Mouse (Mus musculus): ENCODE measurements around the gene Olfr750. TPM values are rescaled to one million over a fixed set of nuclear protein-coding genes. Genes with fewer than 3 reads are reported as not detected.

The Olfr750 gene
- not detected for polyA plus RNA-seq (2012; fragmentation: generic; extraction: Trizol)

GRCm38 (mm10) chr14:51074335-51074734, at the start of gene Olfr750:
Gene Olfr750 (minus strand): TSS chr14:51074435.

GRCm38 (mm10) chr14:51113916-51114560, 39.8 kb upstream of the Olfr750 start, which contains the start of gene Eddm3b:
Gene Eddm3b (plus strand): TSS chr14:51114426.

GRCm38 (mm10) chr14:51090921-51091900, 17.0 kb upstream of the Olfr750 start, which contains the start of the genes Rnase4 and Ang:
Gene Rnase4 (plus strand): TSS chr14:51091077.
Gene Ang (plus strand): TSS chr14:51091150.

GRCm38 (mm10) chr14:51057401-51057831, 16.8 kb downstream of the Olfr750 start, which contains the start of gene Rnase12:
Gene Rnase12 (minus strand): TSS chr14:51057661.

GRCm38 (mm10) chr14:51050063-51050462, 24.2 kb downstream of the Olfr750 start, which contains the start of gene Rnase11:
Gene Rnase11 (minus strand): TSS chr14:51050163.

GRCm38 (mm10) chr14:51041769-51042168, 32.5 kb downstream of the Olfr750 start, which contains the start of gene Rnase9:
Gene Rnase9 (minus strand): TSS chr14:51041869.

Other genes with a start within 250 kb of the Olfr750 start
- 10 to 100 TPM; 12.0 to 25.0 TPM for gene Tep1, start 203.9 kb downstream of the Olfr750 start, polyA plus RNA-seq (2012; fragmentation: generic; extraction: Trizol)
- under 1 TPM; 0.01 to 0.52 TPM for gene Klhl33, start 176.9 kb downstream of the Olfr750 start, polyA plus RNA-seq (2012; fragmentation: generic; extraction: Trizol)
- gene Osgep, start 149.5 kb downstream of the Olfr750 start, polyA plus RNA-seq (2012; fragmentation: generic; extraction: Trizol): 10 to 100 TPM; 34.1 to 57.0 TPM
- 100 to 1,000 TPM in 1 of 2 experiments, 10 to 100 TPM in 1; 65.4 to 178 TPM for gene Apex1, start 149.5 kb downstream of the Olfr750 start, polyA plus RNA-seq (2012; fragmentation: generic; extraction: Trizol)
- 10 to 100 TPM; 35.4 to 55.3 TPM for gene Pip4p1, start 143.6 kb downstream of the Olfr750 start, polyA plus RNA-seq (2012; fragmentation: generic; extraction: Trizol)
- 10 to 100 TPM; 21.1 to 92.2 TPM for gene Pnp, start 143.4 kb downstream of the Olfr750 start, polyA plus RNA-seq (2012; fragmentation: generic; extraction: Trizol)
- gene Gm49342, start 129.9 kb downstream of the Olfr750 start, polyA plus RNA-seq (2012; fragmentation: generic; extraction: Trizol): 10 to 100 TPM in 1 of 2 experiments, 1 to 10 TPM in 1; 9.5 to 31.7 TPM
- under 1 TPM; 0.19 to 0.86 TPM for gene Pnp2, start 118.4 kb downstream of the Olfr750 start, polyA plus RNA-seq (2012; fragmentation: generic; extraction: Trizol)
- gene Rnase10, start 66.7 kb downstream of the Olfr750 start, polyA plus RNA-seq (2012; fragmentation: generic; extraction: Trizol): 1 to 10 TPM in 1 of 2 experiments, under 1 TPM in 1; 0.11 to 4.8 TPM
- gene Rnase9, start 32.6 kb downstream of the Olfr750 start, polyA plus RNA-seq (2012; fragmentation: generic; extraction: Trizol): not detected
- gene Rnase11, start 24.3 kb downstream of the Olfr750 start, polyA plus RNA-seq (2012; fragmentation: generic; extraction: Trizol): not detected
- gene Rnase12, start 16.8 kb downstream of the Olfr750 start, polyA plus RNA-seq (2012; fragmentation: generic; extraction: Trizol): not detected
- gene Rnase4, start 16.6 kb upstream of the Olfr750 start, polyA plus RNA-seq (2012; fragmentation: generic; extraction: Trizol): 10 to 100 TPM in 1 of 2 experiments, under 1 TPM in 1; 0.44 to 20.1 TPM
- 1 to 10 TPM in 1 of 2 experiments, under 1 TPM in 1; 0.88 to 1.8 TPM for gene Ang, start 16.7 kb upstream of the Olfr750 start, polyA plus RNA-seq (2012; fragmentation: generic; extraction: Trizol)
- not detected for gene Eddm3b, start 40.0 kb upstream of the Olfr750 start, polyA plus RNA-seq (2012; fragmentation: generic; extraction: Trizol)
- under 1 TPM in 1 of 2 experiments, not detected in 1; 0.04 TPM for gene Rnase6, start 49.5 kb upstream of the Olfr750 start, polyA plus RNA-seq (2012; fragmentation: generic; extraction: Trizol)
- gene Rnase1, start 72.3 kb upstream of the Olfr750 start, polyA plus RNA-seq (2012; fragmentation: generic; extraction: Trizol): under 1 TPM in 1 of 2 experiments, not detected in 1; 0.06 TPM
- gene Rnase2b, start 87.8 kb upstream of the Olfr750 start, polyA plus RNA-seq (2012; fragmentation: generic; extraction: Trizol): not detected
- under 1 TPM; 0.44 to 0.73 TPM for gene Ang2, start 124.7 kb upstream of the Olfr750 start, polyA plus RNA-seq (2012; fragmentation: generic; extraction: Trizol)
- not detected for gene Ear14, start 129.0 kb upstream of the Olfr750 start, polyA plus RNA-seq (2012; fragmentation: generic; extraction: Trizol)
- not detected for gene Rnase2a, start 181.7 kb upstream of the Olfr750 start, polyA plus RNA-seq (2012; fragmentation: generic; extraction: Trizol)